Mouse (Mus musculus) erythroblast, embryonic 14.5 days (primary cell): ENCODE measurements around the gene Cyb5d1.

ENCODE experiments used
- GATA1 ChIP-seq: IDR thresholded peaks from 2 replicates; pipeline ENCODE4 v1.6.1; 2012; ENCODE audit warnings: low read length, inconsistent platforms, mixed read lengths
- TAL1 ChIP-seq: IDR thresholded peaks from 3 replicates; pipeline ENCODE4 v1.6.1; 2012; ENCODE audit warnings: low read length, inconsistent platforms, mixed read lengths

DNA sequence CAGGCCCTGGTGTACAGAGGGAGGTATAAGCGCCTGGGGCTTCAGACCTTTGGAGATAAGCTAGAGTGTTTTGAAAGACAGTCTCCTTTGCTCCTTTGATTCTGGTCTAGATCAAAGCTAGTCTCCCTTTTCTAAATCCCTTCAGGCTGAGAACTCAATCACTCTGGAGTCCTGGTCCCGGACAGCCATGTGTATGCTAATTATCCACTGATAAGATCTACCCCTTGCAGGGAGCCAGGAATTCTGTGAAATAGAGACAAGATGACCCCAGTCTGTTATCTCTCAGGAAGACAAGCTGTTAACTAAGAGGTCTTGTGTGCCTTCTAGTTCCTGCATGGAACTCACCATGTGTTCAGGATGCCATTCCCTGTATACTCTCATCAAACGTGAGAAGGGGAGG lies 41.9 kb upstream of the Cyb5d1 start:
- TF ChIP-seq GATA1: no peak
- no peak for TF ChIP-seq TAL1
